Mouse (Mus musculus): Measurements from ENCODE around the gene Dlk2. TPM values are rescaled to one million over a fixed set of nuclear protein-coding genes. Genes with fewer than 3 reads are reported as not detected.

Dlk2 gene
- polyA plus RNA-seq, 1 experiment from 2014 or later, result 0.64 TPM

DNA sequence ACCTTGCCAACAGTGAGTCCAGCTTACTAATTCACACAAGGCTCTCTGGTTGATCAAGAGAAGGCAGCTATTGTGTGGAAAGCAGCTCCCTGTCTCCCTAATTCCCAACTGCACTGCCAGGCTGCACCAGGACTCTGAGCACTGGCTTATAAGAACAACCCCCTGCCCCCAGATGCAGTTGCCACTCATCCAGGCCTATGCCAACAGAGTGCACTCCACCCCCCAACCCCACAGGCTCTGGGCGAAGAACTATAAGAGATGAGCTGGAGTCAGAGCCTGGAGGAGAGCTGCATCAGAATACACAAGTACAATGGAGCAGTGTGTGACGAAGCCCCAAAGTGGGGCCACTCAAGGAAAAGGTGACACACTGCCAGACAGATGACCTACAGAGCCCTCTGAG lies 25.2 kb upstream of the Dlk2 start:
- Histone ChIP-seq H3K4me3 (ENCODE audit: low read length) (no peak overlapping the region), H3K4me2 (replicated peaks; ENCODE audit: low read depth, low read length) (no peak overlapping the region), H3K36me3 (ENCODE audit: insufficient read depth, low read length) (peaks cover 26% of the 10 kb centered on the region), H3K27ac (ENCODE audit: low read length) (no peak overlapping the region), H3K4me1 (ENCODE audit: insufficient read depth, low read length) (no peaks in the 10 kb centered on the region), H3K27me3 (ENCODE audit: insufficient read depth, low read length) (no peaks in the 10 kb centered on the region), H3K9me3 (ENCODE audit: low read length) (no peaks in the 10 kb centered on the region), H3K9ac (replicated peaks; ENCODE audit: low read length) (no peak overlapping the region)
- WGBS, result 86% methylated on average over 2 of the region's 2 CpGs
- no peak for ATAC-seq (ENCODE audit: low FRiP score, low TSS enrichment)

DNA sequence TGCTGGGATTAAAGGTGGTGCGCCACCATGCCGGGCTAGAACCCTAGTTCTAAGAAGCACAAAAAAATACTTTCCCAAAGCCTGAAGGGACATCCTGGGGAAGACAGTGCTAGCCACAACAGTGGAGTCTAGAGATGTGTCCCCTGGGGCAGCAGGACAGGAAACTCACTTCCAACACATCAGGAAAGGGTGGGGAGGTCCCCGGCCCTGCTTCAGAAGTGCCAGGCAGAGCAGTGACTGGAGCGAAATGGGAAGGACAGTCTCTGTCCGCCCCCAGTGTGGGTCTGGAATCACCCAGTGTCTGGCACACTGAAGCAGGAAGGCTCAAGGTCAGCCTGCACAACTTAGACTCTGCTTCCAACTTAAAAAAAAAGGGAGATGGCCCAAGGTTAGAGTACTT lies 24.5 kb upstream of the Dlk2 start:
- no peaks in the 10 kb centered on the region for H3K4me1 ChIP-seq (ENCODE audit: insufficient read depth, low read length)
- 80% methylated on average over 5 of the region's 5 CpGs for WGBS
- H3K27ac ChIP-seq (ENCODE audit: low read length), result no peak overlapping the region
- H3K36me3 ChIP-seq (ENCODE audit: insufficient read depth, low read length), result peaks cover 28% of the 10 kb centered on the region
- no peaks in the 10 kb centered on the region for H3K9me3 ChIP-seq (ENCODE audit: low read length)
- H3K4me2 ChIP-seq (replicated peaks; ENCODE audit: low read depth, low read length), result no peak overlapping the region
- H3K27me3 ChIP-seq (ENCODE audit: insufficient read depth, low read length), result no peaks in the 10 kb centered on the region
- H3K9ac ChIP-seq (replicated peaks; ENCODE audit: low read length), result no peak overlapping the region
- no peak overlapping the region for H3K4me3 ChIP-seq (ENCODE audit: low read length)
- ATAC-seq (ENCODE audit: low FRiP score, low TSS enrichment), result no peak

DNA sequence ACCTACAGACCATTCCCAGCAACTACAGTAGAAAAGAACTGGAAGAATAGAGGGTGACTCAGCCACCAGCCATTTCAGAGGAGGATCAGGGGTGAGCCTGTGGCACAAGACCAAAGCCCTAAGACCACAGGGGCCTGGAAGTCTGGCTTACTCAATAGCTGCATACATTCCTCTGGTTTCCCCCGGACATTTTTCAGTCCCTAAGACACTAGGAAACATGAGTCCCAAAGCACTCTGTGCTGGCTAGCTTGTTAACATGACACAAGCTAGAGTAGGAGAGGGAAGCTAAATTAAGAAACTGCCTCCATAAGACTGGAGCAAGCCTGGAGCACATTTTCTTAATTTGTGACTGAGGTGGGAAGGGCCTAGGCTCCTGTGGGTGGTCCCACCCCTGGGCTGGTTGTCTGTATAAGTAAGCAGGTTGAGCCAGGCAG lies 23.4 kb upstream of the Dlk2 start:
- WGBS, result 76% methylated on average over 1 of the region's 1 CpGs
- Histone ChIP-seq H3K36me3 (ENCODE audit: insufficient read depth, low read length) (peaks cover 33% of the 10 kb centered on the region), H3K9ac (replicated peaks; ENCODE audit: low read length) (0 out of 2 replicates have a peak overlapping the region, but pooled peaks have one; percentile 9), H3K4me1 (ENCODE audit: insufficient read depth, low read length) (no peaks in the 10 kb centered on the region), H3K4me2 (replicated peaks; ENCODE audit: low read depth, low read length) (no peak overlapping the region), H3K27me3 (ENCODE audit: insufficient read depth, low read length) (no peaks in the 10 kb centered on the region), H3K9me3 (ENCODE audit: low read length) (no peaks in the 10 kb centered on the region), H3K4me3 (ENCODE audit: low read length) (no peak overlapping the region), H3K27ac (ENCODE audit: low read length) (no peak overlapping the region)
- no peak for ATAC-seq (ENCODE audit: low FRiP score, low TSS enrichment)

DNA sequence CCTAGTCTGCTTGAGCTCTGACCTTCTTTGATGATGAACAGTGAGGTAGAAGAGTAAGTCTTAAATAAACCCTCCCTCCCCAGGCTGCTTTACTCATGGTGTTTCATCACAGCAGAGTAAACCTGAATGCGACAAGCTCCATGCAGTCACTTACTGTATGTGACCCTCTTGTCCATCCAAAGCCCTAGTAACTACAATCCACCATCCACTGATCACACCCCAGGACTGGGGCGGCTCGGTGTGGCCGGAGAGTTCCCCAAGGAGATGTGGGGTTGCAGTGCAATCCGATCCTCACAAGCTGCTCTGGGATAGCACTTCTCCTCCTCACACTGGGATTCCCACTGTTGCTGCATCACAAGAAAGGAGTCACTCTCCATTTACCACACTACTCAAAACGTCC lies 22.8 kb upstream of the Dlk2 start:
- WGBS, result 55% methylated on average over 6 of the region's 6 CpGs
- Histone ChIP-seq H3K4me3 (ENCODE audit: low read length) (no peak overlapping the region), H3K9me3 (ENCODE audit: low read length) (no peaks in the 10 kb centered on the region), H3K4me1 (ENCODE audit: insufficient read depth, low read length) (no peaks in the 10 kb centered on the region), H3K36me3 (ENCODE audit: insufficient read depth, low read length) (peaks cover 38% of the 10 kb centered on the region), H3K27ac (ENCODE audit: low read length) (no peak overlapping the region), H3K4me2 (replicated peaks; ENCODE audit: low read depth, low read length) (no peak overlapping the region), H3K9ac (replicated peaks; ENCODE audit: low read length) (no peak overlapping the region), H3K27me3 (ENCODE audit: insufficient read depth, low read length) (no peaks in the 10 kb centered on the region)
- ATAC-seq (ENCODE audit: low FRiP score, low TSS enrichment), result no peak

DNA sequence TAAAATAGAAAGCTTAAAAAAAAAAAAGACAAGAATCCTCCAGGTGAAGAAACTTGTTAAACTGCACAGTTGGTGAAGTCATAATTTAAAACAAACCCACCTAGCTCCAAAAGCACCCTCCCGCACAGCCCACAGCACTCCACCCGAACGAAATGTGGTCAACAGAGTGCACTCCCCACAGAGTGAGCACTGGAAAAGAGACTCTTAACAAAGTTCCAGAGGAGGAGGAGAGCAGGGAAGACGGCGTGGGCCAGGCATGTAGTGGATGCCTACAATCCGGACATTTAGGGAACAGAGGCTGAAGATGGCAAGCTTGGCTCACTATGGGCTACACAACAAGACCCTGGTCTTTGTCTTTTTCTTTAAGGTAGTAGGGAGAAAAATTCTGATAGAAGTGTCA lies 22.2 kb upstream of the Dlk2 start:
- Histone ChIP-seq H3K27me3 (ENCODE audit: insufficient read depth, low read length) (no peaks in the 10 kb centered on the region), H3K36me3 (ENCODE audit: insufficient read depth, low read length) (peaks cover 37% of the 10 kb centered on the region), H3K4me2 (replicated peaks; ENCODE audit: low read depth, low read length) (no peak overlapping the region), H3K4me3 (ENCODE audit: low read length) (no peak overlapping the region), H3K27ac (ENCODE audit: low read length) (no peak overlapping the region), H3K9me3 (ENCODE audit: low read length) (no peaks in the 10 kb centered on the region), H3K4me1 (ENCODE audit: insufficient read depth, low read length) (no peaks in the 10 kb centered on the region), H3K9ac (replicated peaks; ENCODE audit: low read length) (no peak overlapping the region)
- ATAC-seq (ENCODE audit: low FRiP score, low TSS enrichment), result no peak
- WGBS, result 85% methylated on average over 6 of the region's 6 CpGs

DNA sequence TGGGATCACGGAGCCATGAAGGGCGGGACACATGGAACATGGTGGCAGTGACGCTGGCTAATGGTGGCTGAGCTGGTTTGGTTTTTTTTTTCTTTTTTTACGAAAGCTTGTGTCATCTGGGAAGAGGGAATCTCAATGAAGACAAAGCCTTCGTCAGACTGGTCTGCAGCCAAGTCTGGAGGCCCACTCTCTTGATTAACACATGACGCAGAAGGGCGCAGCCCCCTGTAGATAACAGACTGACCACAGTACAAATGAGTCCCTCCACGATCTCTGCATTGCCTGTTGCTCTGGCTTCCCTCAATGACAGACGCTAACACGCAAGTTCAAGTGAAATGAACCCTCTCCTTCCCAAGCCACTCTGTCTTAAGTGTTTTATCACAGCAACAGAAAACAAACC lies 21.7 kb upstream of the Dlk2 start:
- H3K4me3 ChIP-seq (ENCODE audit: low read length), result no peak overlapping the region
- peaks cover 33% of the 10 kb centered on the region for H3K36me3 ChIP-seq (ENCODE audit: insufficient read depth, low read length)
- no peak for ATAC-seq (ENCODE audit: low FRiP score, low TSS enrichment)
- H3K9ac ChIP-seq (replicated peaks; ENCODE audit: low read length), result no peak overlapping the region
- no peak overlapping the region for H3K4me2 ChIP-seq (replicated peaks; ENCODE audit: low read depth, low read length)
- no peak overlapping the region for H3K27ac ChIP-seq (ENCODE audit: low read length)
- 92% methylated on average over 10 of the region's 10 CpGs for WGBS
- no peaks in the 10 kb centered on the region for H3K9me3 ChIP-seq (ENCODE audit: low read length)
- H3K27me3 ChIP-seq (ENCODE audit: insufficient read depth, low read length), result no peaks in the 10 kb centered on the region
- no peaks in the 10 kb centered on the region for H3K4me1 ChIP-seq (ENCODE audit: insufficient read depth, low read length)

DNA sequence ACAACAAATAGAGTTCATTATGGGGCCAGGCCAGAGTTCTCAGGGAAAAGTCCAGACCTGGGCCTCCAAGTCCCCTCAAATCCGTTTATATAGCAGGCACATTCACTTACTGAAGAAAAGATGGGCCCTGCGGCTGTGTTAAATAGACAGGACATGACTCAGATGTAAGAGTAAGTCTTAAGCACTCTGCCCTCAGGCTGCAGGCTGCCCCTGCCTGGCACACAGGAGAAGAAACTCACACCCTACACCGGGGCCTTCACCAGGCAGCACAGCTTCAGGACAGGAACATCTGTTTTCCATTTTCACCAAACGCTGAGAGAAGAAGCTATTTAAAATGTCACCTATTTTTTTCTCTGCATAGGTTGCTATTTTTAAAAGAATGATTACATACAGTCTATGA lies 19.6 kb upstream of the Dlk2 start:
- H3K9ac ChIP-seq (replicated peaks; ENCODE audit: low read length), result no peak overlapping the region
- WGBS, result 81% methylated on average over 4 of the region's 4 CpGs
- no peak for ATAC-seq (ENCODE audit: low FRiP score, low TSS enrichment)
- H3K4me3 ChIP-seq (ENCODE audit: low read length), result no peak overlapping the region
- H3K27ac ChIP-seq (ENCODE audit: low read length), result no peak overlapping the region
- H3K9me3 ChIP-seq (ENCODE audit: low read length), result no peaks in the 10 kb centered on the region
- H3K27me3 ChIP-seq (ENCODE audit: insufficient read depth, low read length), result no peaks in the 10 kb centered on the region
- H3K36me3 ChIP-seq (ENCODE audit: insufficient read depth, low read length), result peaks cover 18% of the 10 kb centered on the region
- H3K4me2 ChIP-seq (replicated peaks; ENCODE audit: low read depth, low read length), result no peak overlapping the region
- peaks cover 13% of the 10 kb centered on the region for H3K4me1 ChIP-seq (ENCODE audit: insufficient read depth, low read length)

DNA sequence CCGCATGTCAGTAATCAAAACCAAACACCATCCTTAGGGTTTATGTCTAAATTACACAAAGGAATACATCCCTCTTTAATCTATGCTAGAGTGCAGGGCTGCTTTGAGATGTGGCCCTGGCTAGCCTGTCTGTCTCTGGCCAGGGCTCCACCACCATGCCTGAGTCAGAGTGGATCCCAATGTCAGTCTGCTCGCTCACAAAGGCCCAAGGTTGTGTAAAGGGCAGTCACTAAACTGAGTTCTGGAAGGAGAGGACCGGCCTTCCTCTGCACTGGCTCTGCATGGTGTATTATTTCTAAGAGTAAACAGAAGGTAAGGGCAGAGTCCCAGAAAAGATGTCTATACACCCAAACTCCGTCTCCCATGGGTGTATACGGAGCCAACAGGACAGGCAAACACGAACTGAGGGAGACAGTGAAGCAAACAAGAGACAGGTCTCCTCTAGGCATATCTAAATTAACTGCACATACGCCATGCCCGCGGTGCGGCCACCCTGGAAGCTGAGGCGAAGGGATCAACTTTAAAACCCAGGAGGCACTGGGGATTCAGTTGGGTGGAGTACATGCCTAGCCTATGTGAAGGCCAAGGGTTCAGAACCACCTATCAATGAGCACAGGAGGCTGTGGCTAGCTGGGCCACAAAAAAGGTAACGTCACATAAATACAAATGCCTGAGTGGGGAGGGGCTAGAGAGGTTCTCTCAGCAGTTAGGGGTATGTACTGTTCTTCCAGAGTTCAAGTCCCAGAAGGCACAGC lies 19.0 kb upstream of the Dlk2 start:
- Histone ChIP-seq H3K9ac (replicated peaks; ENCODE audit: low read length) (no peak overlapping the region), H3K36me3 (ENCODE audit: insufficient read depth, low read length) (peaks cover 18% of the 10 kb centered on the region), H3K4me3 (ENCODE audit: low read length) (no peak overlapping the region), H3K4me1 (ENCODE audit: insufficient read depth, low read length) (peaks cover 16% of the 10 kb centered on the region), H3K9me3 (ENCODE audit: low read length) (no peaks in the 10 kb centered on the region), H3K27me3 (ENCODE audit: insufficient read depth, low read length) (no peaks in the 10 kb centered on the region), H3K27ac (ENCODE audit: low read length) (no peak overlapping the region), H3K4me2 (replicated peaks; ENCODE audit: low read depth, low read length) (no peak overlapping the region)
- ATAC-seq (ENCODE audit: low FRiP score, low TSS enrichment), result no peak
- WGBS, result 92% methylated on average over 12 of the region's 12 CpGs

DNA sequence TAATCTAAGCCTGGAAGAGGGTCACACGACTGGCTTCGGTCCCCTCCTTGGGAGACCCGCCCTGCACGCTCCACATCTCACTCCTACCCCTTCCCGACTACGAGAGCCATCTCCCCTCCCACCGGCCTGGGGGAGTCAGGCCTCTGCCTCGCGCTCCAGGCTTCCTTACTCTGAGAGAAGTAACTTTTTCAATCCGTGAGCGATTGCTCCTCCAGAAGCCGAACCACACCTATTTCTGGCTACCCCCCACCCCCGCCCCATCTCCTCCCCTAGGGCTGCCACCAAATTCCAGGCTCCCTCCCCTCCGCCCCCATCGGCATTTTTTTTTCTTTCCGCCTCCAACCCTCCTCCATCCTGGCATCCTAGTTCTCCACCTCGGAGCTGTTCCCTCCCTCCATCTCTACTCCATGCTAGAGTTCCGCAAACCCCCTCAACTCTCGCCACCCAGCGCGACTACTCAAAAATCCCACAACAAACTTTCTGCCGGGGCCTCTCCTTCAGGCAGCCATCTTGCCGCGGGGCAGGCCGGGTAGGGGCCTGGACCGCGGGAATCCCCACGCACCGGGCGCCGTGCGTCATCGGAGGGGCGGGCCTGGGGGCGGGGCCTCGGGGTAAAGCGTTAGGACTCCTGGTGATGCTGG lies 14.6 kb upstream of the Dlk2 start, which contains the start of gene Tjap1:
Gene Tjap1 (minus strand): TSS at position 544 of the 641 bp plus-strand sequence.
- H3K4me2 ChIP-seq (replicated peaks; ENCODE audit: low read depth, low read length), result peak within 1 kb of the TSS; percentile 81
- peak; percentile 98 for ATAC-seq (ENCODE audit: low FRiP score, low TSS enrichment)

DNA sequence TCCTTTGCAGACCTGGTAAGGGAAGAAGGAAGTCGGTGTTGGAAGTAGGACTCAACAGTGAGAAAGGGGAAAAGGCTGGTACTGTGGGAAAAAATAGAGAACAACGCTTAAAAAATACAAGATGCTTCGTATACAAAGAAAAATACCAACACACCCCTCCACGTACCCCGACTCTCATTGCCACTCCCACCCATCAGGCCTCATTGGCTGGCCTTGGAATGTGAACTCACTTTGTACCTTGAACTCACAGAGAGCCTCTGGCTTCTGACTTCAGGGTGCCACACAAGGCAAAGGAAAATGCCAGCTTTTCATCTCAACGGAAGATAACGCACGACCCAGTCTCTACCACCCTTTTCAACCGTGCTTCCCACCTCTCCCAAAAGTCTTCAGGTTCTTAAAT lies 14.1 kb upstream of the Dlk2 start:
- peak; percentile 64 for ATAC-seq (ENCODE audit: low FRiP score, low TSS enrichment)
- Histone ChIP-seq H3K36me3 (ENCODE audit: insufficient read depth, low read length) (peaks cover 9% of the 10 kb centered on the region), H3K27me3 (ENCODE audit: insufficient read depth, low read length) (no peaks in the 10 kb centered on the region), H3K4me1 (ENCODE audit: insufficient read depth, low read length) (peaks cover 27% of the 10 kb centered on the region), H3K9ac (replicated peaks; ENCODE audit: low read length) (peak overlapping the region; percentile 88), H3K4me2 (replicated peaks; ENCODE audit: low read depth, low read length) (peak overlapping the region; percentile 81), H3K9me3 (ENCODE audit: low read length) (no peaks in the 10 kb centered on the region), H3K27ac (ENCODE audit: low read length) (peak overlapping the region; percentile 96), H3K4me3 (ENCODE audit: low read length) (peak overlapping the region; percentile 79)
- WGBS, result 22% methylated on average over 9 of the region's 9 CpGs

More for the DNA sequence above, 14.6 kb upstream of the Dlk2 start, which contains the start of gene Tjap1:
- WGBS, result under 1% methylated on average over 37 of the region's 37 CpGs
- Histone ChIP-seq H3K9me3 (ENCODE audit: low read length) (no peaks in the 10 kb centered on the region), H3K4me3 (ENCODE audit: low read length) (peak within 1 kb of the TSS; percentile 79), H3K9ac (replicated peaks; ENCODE audit: low read length) (peak within 1 kb of the TSS; percentile 88), H3K36me3 (ENCODE audit: insufficient read depth, low read length) (peaks cover 11% of the 10 kb centered on the region), H3K27ac (ENCODE audit: low read length) (peak within 1 kb of the TSS; percentile 96), H3K4me1 (ENCODE audit: insufficient read depth, low read length) (peaks cover 26% of the 10 kb centered on the region), H3K27me3 (ENCODE audit: insufficient read depth, low read length) (no peaks in the 10 kb centered on the region)
